15 mouse cellular contexts compared by ENCODE assay signal in the genomic region with DNA sequence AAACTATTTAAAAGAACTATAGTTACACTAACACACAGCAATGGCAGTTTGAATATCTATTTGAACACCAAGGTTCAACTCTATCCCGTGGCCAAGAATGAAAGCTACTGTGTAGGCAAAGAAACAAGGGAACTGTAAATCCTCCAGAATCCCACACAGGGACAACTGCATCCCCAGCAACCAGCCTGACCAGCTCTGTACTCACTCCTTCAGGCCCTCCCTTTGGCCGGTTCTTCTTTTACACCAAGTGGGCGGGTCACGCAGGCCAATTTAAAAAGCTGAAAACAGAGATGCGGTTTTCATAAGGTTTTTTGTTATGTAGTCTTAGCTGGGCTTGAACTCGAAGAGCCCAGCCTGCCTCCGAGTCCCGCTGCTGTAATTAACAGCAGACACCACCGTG. TPM values are rescaled to one million over a fixed set of nuclear protein-coding genes. Genes with fewer than 3 reads are reported as not detected.
DNase-seq lines count a peak whose midpoint lies in the region; ATAC-seq and TF ChIP-seq lines count a peak whose summit lies in the region.
"Had no signal": no experiment of that assay in that cellular context is flagged by ENCODE, and none has a peak within 500 bp of the region (broad histone marks: within the 10 kb centered on the region; RNA-seq: fewer than 3 reads in every experiment).

No protein-coding gene starts in this region.

- H3K27ac ChIP-seq in kidney, adult 2 months (ENCODE audit: insufficient read depth, low read depth, low read length) = peak overlapping the region; percentile 89
- H3K27ac ChIP-seq in intestine, embryonic 14.5 days (ENCODE audit: low read depth) = peak overlapping the region; percentile 40; the same call in 1 of the 2 replicates
- H3K27ac ChIP-seq in liver, postnatal 0 days (ENCODE audit: low read depth) = peak overlapping the region; percentile 89
- H3K27ac ChIP-seq in midbrain, embryonic 15.5 days = no peak overlapping the region
- H3K27ac ChIP-seq: embryonic facial prominence, embryonic 12.5 days; forebrain, embryonic 12.5 days; limb, embryonic 13.5 days; midbrain, embryonic 10.5 days had no signal

- no peaks in the 10 kb centered on the region for H3K27me3 ChIP-seq in kidney, adult 2 months (replicated peaks; ENCODE audit: control insufficient read depth, insufficient read depth, low read length)
- no peaks in the 10 kb centered on the region for H3K27me3 ChIP-seq in intestine, embryonic 14.5 days (replicated peaks; ENCODE audit: control insufficient read depth, insufficient read depth, low read length)
- no peaks in the 10 kb centered on the region for H3K27me3 ChIP-seq in liver, postnatal 0 days (ENCODE audit: insufficient read depth, low read length)
- H3K27me3 ChIP-seq in midbrain, embryonic 15.5 days (replicated peaks) = no peaks in the 10 kb centered on the region
- H3K27me3 ChIP-seq: embryonic facial prominence, embryonic 12.5 days; forebrain, embryonic 12.5 days; limb, embryonic 13.5 days had no signal

- H3K9ac ChIP-seq in intestine, embryonic 14.5 days (ENCODE audit: low read length) = no peak overlapping the region
- H3K9ac ChIP-seq in liver, postnatal 0 days (replicated peaks) = no peak overlapping the region
- no peak overlapping the region for H3K9ac ChIP-seq in midbrain, embryonic 15.5 days
- H3K9ac ChIP-seq: embryonic facial prominence, embryonic 12.5 days; forebrain, embryonic 12.5 days; limb, embryonic 13.5 days had no signal

- no peaks in the 10 kb centered on the region for H3K9me3 ChIP-seq in intestine, embryonic 14.5 days (ENCODE audit: control insufficient read depth, low read length)
- H3K9me3 ChIP-seq in liver, postnatal 0 days (ENCODE audit: low read length) = no peaks in the 10 kb centered on the region
- H3K9me3 ChIP-seq in midbrain, embryonic 15.5 days = no peaks in the 10 kb centered on the region
- H3K9me3 ChIP-seq: embryonic facial prominence, embryonic 12.5 days; forebrain, embryonic 12.5 days; limb, embryonic 13.5 days; midbrain, embryonic 10.5 days had no signal

- TF ChIP-seq CTCF in kidney, adult 2 months (conservative IDR thresholded peaks at IDR 0.05; ENCODE audit: insufficient read depth, insufficient read length, low read depth, low read length) = no peak
- TF ChIP-seq CTCF in liver, postnatal 0 days (IDR thresholded peaks at IDR 0.05; ENCODE audit: low read depth) = no peak

- H3K4me1 ChIP-seq in kidney, adult 2 months (ENCODE audit: control insufficient read depth, insufficient read depth, low read length) = peaks cover 20% of the 10 kb centered on the region
- H3K4me1 ChIP-seq in intestine, embryonic 14.5 days (replicated peaks; ENCODE audit: control insufficient read depth, insufficient read depth, low read length) = 0 out of 2 replicates have a peak, but pooled peaks cover 3% of the 10 kb centered on the region
- peaks cover 10% of the 10 kb centered on the region; the same call in 1 of the 2 replicates for H3K4me1 ChIP-seq in liver, postnatal 0 days (ENCODE audit: insufficient read depth)
- H3K4me1 ChIP-seq in midbrain, embryonic 15.5 days = no peaks in the 10 kb centered on the region
- H3K4me1 ChIP-seq: embryonic facial prominence, embryonic 12.5 days; forebrain, embryonic 12.5 days; limb, embryonic 13.5 days; midbrain, embryonic 10.5 days had no signal

- peaks cover 4% of the 10 kb centered on the region; the same call in 1 of the 2 replicates for H3K36me3 ChIP-seq in kidney, adult 2 months (ENCODE audit: control insufficient read depth, insufficient read depth, low read length)
- H3K36me3 ChIP-seq in intestine, embryonic 14.5 days (ENCODE audit: control insufficient read depth, insufficient read depth, low read length) = no peaks in the 10 kb centered on the region
- H3K36me3 ChIP-seq in liver, postnatal 0 days (replicated peaks; ENCODE audit: insufficient read depth, low read length) = peaks cover 4% of the 10 kb centered on the region; the same call in 1 of the 2 replicates
- no peaks in the 10 kb centered on the region for H3K36me3 ChIP-seq in midbrain, embryonic 15.5 days (replicated peaks)
- H3K36me3 ChIP-seq: embryonic facial prominence, embryonic 12.5 days; forebrain, embryonic 12.5 days; limb, embryonic 13.5 days; midbrain, embryonic 10.5 days had no signal

- no peak for TF ChIP-seq EP300 in liver, postnatal 0 days (IDR thresholded peaks at IDR 0.05; ENCODE audit: low read depth)

- ATAC-seq in intestine, embryonic 14.5 days (replicated peaks; ENCODE audit: low FRiP score, low TSS enrichment, low read depth) = no peak
- no peak for ATAC-seq in liver, postnatal 0 days
- no peak for ATAC-seq in midbrain, embryonic 15.5 days (replicated peaks)
- no peak for ATAC-seq in cerebellum, adult (ENCODE audit: insufficient number of reproducible peaks, low FRiP score, low TSS enrichment)
- ATAC-seq: inflammation-experienced regulatory T-cells, adult 6 months had no signal

- 52% methylated on average over 9 of the region's 9 CpGs for WGBS in kidney, adult 2 months
- WGBS in intestine, embryonic 14.5 days = 74% methylated on average over 9 of the region's 9 CpGs
- WGBS in liver, postnatal 0 days (ENCODE audit: insufficient replicate concordance) = 78% methylated on average over 9 of the region's 9 CpGs
- WGBS in midbrain, embryonic 15.5 days = 82% methylated on average over 9 of the region's 9 CpGs

- no peak overlapping the region for H3K4me2 ChIP-seq in intestine, embryonic 14.5 days (ENCODE audit: low read length)
- H3K4me2 ChIP-seq in liver, postnatal 0 days (ENCODE audit: low read depth, low read length) = peak overlapping the region; percentile 43
- no peak overlapping the region for H3K4me2 ChIP-seq in midbrain, embryonic 15.5 days
- H3K4me2 ChIP-seq: embryonic facial prominence, embryonic 12.5 days; forebrain, embryonic 12.5 days; limb, embryonic 13.5 days had no signal

- DNase-seq in kidney, adult 2 months = peak; percentile 22
- DNase-seq in kidney, postnatal 36 days = no peak
- DNase-seq in NIH3T3 (ENCODE audit: low read depth) = peak; percentile 26
- peak; percentile 52 for DNase-seq in intestine, embryonic 14.5 days (ENCODE audit: low spot score)
- DNase-seq in liver, postnatal 0 days = no peak
- DNase-seq: cerebellum, postnatal 25 days; lung, postnatal 10 days; thymus, postnatal 25 days had no signal

- TF ChIP-seq POLR2A in kidney, adult 2 months (IDR thresholded peaks at IDR 0.05; ENCODE audit: low read depth, low read length) = no peak

- H3K4me3 ChIP-seq in kidney, adult 2 months (ENCODE audit: insufficient read depth, low read depth, low read length) = peak overlapping the region; percentile 46
- no peak overlapping the region for H3K4me3 ChIP-seq in intestine, embryonic 14.5 days (ENCODE audit: low read depth, low read length)
- no peak overlapping the region for H3K4me3 ChIP-seq in liver, postnatal 0 days (ENCODE audit: low read depth, low read length)
- no peak overlapping the region for H3K4me3 ChIP-seq in midbrain, embryonic 15.5 days
- H3K4me3 ChIP-seq: embryonic facial prominence, embryonic 12.5 days; forebrain, embryonic 12.5 days; limb, embryonic 13.5 days; midbrain, embryonic 10.5 days had no signal

RNA-seq across cellular contexts. Expression of a gene that starts 9.7 kb away (rescaled TPM):
- polyA plus RNA-seq in kidney, adult 2 months (2012; rRNA removed) = 100 and 111 TPM in 2 replicates
- polyA plus RNA-seq in intestine, embryonic 14.5 days (2014; fragmentation: Nextera tagmentation; extraction: Ambion mirVana) = 19.6 and 19.7 TPM in 2 replicates
- 23.5 and 24.8 TPM in 2 replicates for polyA plus RNA-seq in liver, postnatal 0 days (2015; fragmentation: Nextera tagmentation; extraction: Ambion mirVana)
- 11.2 and 12.1 TPM in 2 replicates for polyA plus RNA-seq in midbrain, embryonic 15.5 days (2015; fragmentation: Nextera tagmentation; extraction: Ambion mirVana)

RNA-seq across cellular contexts. Expression of a gene that starts 9.7 kb away (rescaled TPM):
- polyA plus RNA-seq in kidney, adult 2 months (2012; rRNA removed) = 0.46 and 0.58 TPM in 2 replicates
- polyA plus RNA-seq in intestine, embryonic 14.5 days (2014; fragmentation: Nextera tagmentation; extraction: Ambion mirVana) = 0.99 and 1.2 TPM in 2 replicates
- polyA plus RNA-seq in liver, postnatal 0 days (2015; fragmentation: Nextera tagmentation; extraction: Ambion mirVana) = 0.34 and 0.51 TPM in 2 replicates
- polyA plus RNA-seq in midbrain, embryonic 15.5 days (2015; fragmentation: Nextera tagmentation; extraction: Ambion mirVana) = 3.4 and 4.9 TPM in 2 replicates

RNA-seq across cellular contexts. Expression of a gene that starts 17.9 kb away (rescaled TPM):
- 5.6 and 6.2 TPM in 2 replicates for polyA plus RNA-seq in kidney, adult 2 months (2012; rRNA removed)
- 21.4 and 23.1 TPM in 2 replicates for polyA plus RNA-seq in intestine, embryonic 14.5 days (2014; fragmentation: Nextera tagmentation; extraction: Ambion mirVana)
- polyA plus RNA-seq in liver, postnatal 0 days (2015; fragmentation: Nextera tagmentation; extraction: Ambion mirVana) = 13.3 and 13.9 TPM in 2 replicates
- 22.7 and 23.0 TPM in 2 replicates for polyA plus RNA-seq in midbrain, embryonic 15.5 days (2015; fragmentation: Nextera tagmentation; extraction: Ambion mirVana)

RNA-seq across cellular contexts. Expression of a gene that starts 37.5 kb away (rescaled TPM):
- polyA plus RNA-seq in kidney, adult 2 months (2012; rRNA removed) = 1.2 and 1.3 TPM in 2 replicates
- polyA plus RNA-seq in intestine, embryonic 14.5 days (2014; fragmentation: Nextera tagmentation; extraction: Ambion mirVana) = 2.5 and 2.6 TPM in 2 replicates
- polyA plus RNA-seq in liver, postnatal 0 days (2015; fragmentation: Nextera tagmentation; extraction: Ambion mirVana) = 0.15 and 0.31 TPM in 2 replicates
- 19.1 and 21.5 TPM in 2 replicates for polyA plus RNA-seq in midbrain, embryonic 15.5 days (2015; fragmentation: Nextera tagmentation; extraction: Ambion mirVana)

RNA-seq across cellular contexts. Expression of a gene that starts 37.7 kb away (rescaled TPM):
- polyA plus RNA-seq in kidney, adult 2 months (2012; rRNA removed) = 47.7 and 51.2 TPM in 2 replicates
- polyA plus RNA-seq in intestine, embryonic 14.5 days (2014; fragmentation: Nextera tagmentation; extraction: Ambion mirVana) = 50.7 and 52.2 TPM in 2 replicates
- polyA plus RNA-seq in liver, postnatal 0 days (2015; fragmentation: Nextera tagmentation; extraction: Ambion mirVana) = 17.6 and 18.7 TPM in 2 replicates
- 46.2 and 47.5 TPM in 2 replicates for polyA plus RNA-seq in midbrain, embryonic 15.5 days (2015; fragmentation: Nextera tagmentation; extraction: Ambion mirVana)

Comparison
In these comparisons a context has a peak if more than half of its experiments do, and no peak if none do; other contexts are left out.
1. DNase-seq: peak in kidney, adult 2 months (single experiment), NIH3T3 (single experiment) and intestine, embryonic 14.5 days (single experiment); none in kidney, postnatal 36 days (0 of 2) and liver, postnatal 0 days (single experiment).